Mouse (Mus musculus) intestine, embryonic 14.5 days (tissue): ENCODE results near the gene Prss8. TPM values are rescaled to one million over a fixed set of nuclear protein-coding genes. Genes with fewer than 3 reads are reported as not detected.

ENCODE experiments used
- ATAC-seq: fragments of 200-750 bp; cut with Nextera tagmentation; replicated peaks from 2 replicates; pipeline ENCODE4 v1.8.0; 2017; ENCODE audit warnings: low read depth, moderate number of reproducible peaks, moderate TSS enrichment, moderate library complexity; ENCODE audit not compliant: low FRiP score, low TSS enrichment
- DNase-seq: peaks from one replicate; pipeline ENCODE4 v3.0.0-alpha.2; 2018; ENCODE audit warnings: low spot score
- H3K27ac ChIP-seq: fragments of 300-500 bp; sonication (generic); 2 replicates; pipeline ENCODE4 v1.5.1; 2014; ENCODE audit warnings: low read depth, mild to moderate bottlenecking, control low read depth
- H3K27me3 ChIP-seq: fragments of 300-500 bp; sonication (generic); replicated peaks from 2 replicates; pipeline ENCODE4 v1.6.1; 2014; ENCODE audit warnings: low read length, control low read depth; ENCODE audit not compliant: control insufficient read depth, insufficient read depth
- H3K36me3 ChIP-seq: fragments of 300-500 bp; sonication (generic); 2 replicates; pipeline ENCODE4 v1.6.1; 2014; ENCODE audit warnings: low read length, control low read depth; ENCODE audit not compliant: control insufficient read depth, insufficient read depth
- H3K4me1 ChIP-seq: fragments of 300-500 bp; sonication (generic); replicated peaks from 2 replicates; pipeline ENCODE4 v1.6.1; 2014; ENCODE audit warnings: low read length, control low read depth, mixed read lengths; ENCODE audit not compliant: control insufficient read depth, insufficient read depth
- H3K4me2 ChIP-seq: fragments of 300-500 bp; sonication (generic); 2 replicates; pipeline ENCODE4 v1.6.1; 2014; ENCODE audit warnings: low read length
- H3K4me3 ChIP-seq: fragments of 300-500 bp; sonication (generic); 2 replicates; pipeline ENCODE4 v1.5.1; 2014; ENCODE audit warnings: low read depth, low read length, control low read depth, mixed read lengths
- H3K9ac ChIP-seq: fragments of 300-500 bp; sonication (generic); 2 replicates; pipeline ENCODE4 v1.6.1; 2014; ENCODE audit warnings: mild to moderate bottlenecking, low read length
- H3K9me3 ChIP-seq: fragments of 300-500 bp; sonication (generic); 2 replicates; pipeline ENCODE4 v1.6.1; 2016; ENCODE audit warnings: low read length, control low read depth; ENCODE audit not compliant: control insufficient read depth
- WGBS: fragments of 180-500 bp; shearing (Covaris S2); extraction: QIAGEN DNeasy Blood & Tissue Kit; methylation state at CpG from one replicate; pipeline ENCODE4 v1.1.7; 2014; 5-methylcytosine and 5-hydroxymethylcytosine counted together
- polyA plus RNA-seq: library from polyadenylated mRNA; unstranded; fragments of >200 nt; fragmentation: Nextera tagmentation; extraction: Ambion mirVana; gene quantifications from 2 replicates; pipeline ENCODE4 v1.2.1, GENCODE M21; 2014

Prss8 gene
- polyA plus RNA-seq, 1 experiment from 2014 or later: 41.6 TPM

DNA sequence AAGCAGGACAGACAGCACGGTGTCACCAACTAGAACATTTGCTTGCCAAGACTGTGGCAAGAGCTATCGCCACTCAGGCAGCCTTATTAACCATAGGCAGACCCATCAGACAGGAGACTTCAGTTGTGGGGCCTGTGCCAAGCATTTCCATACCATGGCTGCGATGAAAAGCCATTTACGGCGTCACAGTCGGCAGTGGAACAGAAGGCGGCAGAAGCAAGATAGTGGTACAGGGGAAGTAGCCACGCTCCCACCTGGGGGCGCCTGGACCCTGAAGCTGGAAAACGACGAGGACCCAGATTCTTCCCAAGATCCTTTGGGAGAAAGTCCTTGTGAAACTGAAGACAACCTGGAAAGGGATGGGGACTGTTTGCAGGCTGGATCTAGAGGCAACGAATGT lies 49.5 kb downstream of the Prss8 start:
- ATAC-seq: no peak
- H3K27me3 ChIP-seq: no peaks in the 10 kb centered on the region
- H3K4me2 ChIP-seq: no peak overlapping the region
- peaks cover 78% of the 10 kb centered on the region for H3K36me3 ChIP-seq
- H3K9ac ChIP-seq: no peak overlapping the region
- WGBS: 86% methylated on average over 12 of the region's 12 CpGs
- DNase-seq: no peak
- peaks cover 19% of the 10 kb centered on the region for H3K4me1 ChIP-seq
- H3K4me3 ChIP-seq: no peak overlapping the region
- H3K27ac ChIP-seq: no peak overlapping the region
- no peaks in the 10 kb centered on the region for H3K9me3 ChIP-seq

DNA sequence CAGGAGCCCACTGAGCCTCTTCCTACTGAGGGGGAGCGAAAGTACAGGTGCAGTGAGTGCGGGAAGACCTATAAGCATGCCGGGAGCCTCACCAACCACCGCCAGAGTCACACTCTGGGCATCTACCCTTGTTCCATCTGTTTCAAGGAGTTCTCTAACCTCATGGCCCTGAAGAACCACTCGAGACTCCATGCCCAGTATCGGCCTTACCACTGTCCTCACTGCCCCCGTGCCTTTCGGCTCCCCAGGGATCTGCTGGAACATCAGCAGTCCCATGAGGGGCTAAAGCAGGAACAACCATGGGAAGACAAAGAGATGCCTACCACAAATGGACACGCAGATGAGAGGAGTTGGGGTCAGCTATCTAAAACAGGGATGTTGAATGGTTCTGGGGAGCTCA lies 50.6 kb downstream of the Prss8 start:
- no peak overlapping the region for H3K27ac ChIP-seq
- H3K36me3 ChIP-seq: peaks cover 67% of the 10 kb centered on the region
- H3K4me2 ChIP-seq: no peak overlapping the region

DNA sequence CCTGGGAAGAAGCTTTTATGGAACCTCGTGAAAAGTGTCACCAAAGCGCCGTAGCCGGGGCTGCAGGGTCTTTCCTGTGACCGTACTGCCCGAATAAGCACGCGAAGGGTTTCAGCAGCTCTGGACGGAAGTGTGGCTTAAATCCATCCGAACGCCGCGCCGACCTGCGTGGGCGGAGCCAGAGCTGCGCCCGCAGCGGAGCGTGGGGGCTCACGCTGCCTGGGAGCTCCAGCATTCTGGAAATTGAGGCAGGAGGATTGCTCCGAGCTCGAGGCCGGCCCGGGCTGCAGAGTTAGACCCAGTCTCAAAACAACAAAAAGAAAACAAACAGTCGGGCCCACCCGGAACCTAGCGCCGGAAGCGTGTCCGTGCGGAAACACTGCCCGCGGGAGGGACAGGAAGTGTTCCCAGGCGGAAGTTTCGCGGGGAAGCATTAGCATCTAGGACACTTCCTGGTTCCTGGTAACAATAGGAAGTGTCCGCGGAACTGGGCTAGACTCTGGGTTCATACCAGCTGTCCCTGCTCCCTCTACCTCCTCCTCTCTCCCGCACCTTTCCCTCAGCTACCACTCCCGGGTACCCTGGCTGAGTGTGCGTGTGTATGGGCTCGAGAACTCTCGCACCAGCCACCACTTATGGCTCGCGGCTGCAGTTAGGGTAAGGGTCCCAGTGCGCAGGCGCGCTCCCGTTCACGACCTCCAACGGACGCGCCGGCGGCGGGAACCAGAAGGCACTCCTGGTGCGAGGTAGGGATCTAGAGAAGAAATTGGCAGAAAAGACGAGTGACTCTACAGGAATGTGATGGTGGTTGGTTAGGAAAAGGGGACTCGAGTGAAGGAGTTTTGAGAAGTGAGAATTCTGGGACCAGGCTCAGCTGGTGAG lies 53.2 kb downstream of the Prss8 start, which contains the start of gene Zfp668:
Zfp668 (minus strand) TSS at position 362 of the 882 bp plus-strand sequence.
- Histone ChIP-seq H3K27me3 (no peaks in the 10 kb centered on the region), H3K4me1 (peaks cover 18% of the 10 kb centered on the region), H3K36me3 (peaks cover 46% of the 10 kb centered on the region), H3K27ac (peak within 1 kb of the TSS; percentile 99), H3K9me3 (no peaks in the 10 kb centered on the region), H3K4me3 (peak within 1 kb of the TSS; percentile 96), H3K4me2 (peak within 1 kb of the TSS; percentile 79), H3K9ac (peak within 1 kb of the TSS; percentile 98)
- DNase-seq (peak; percentile 97), ATAC-seq (peak; percentile 73)
- under 1% methylated on average over 60 of the region's 60 CpGs for WGBS

More for the DNA sequence above, 50.6 kb downstream of the Prss8 start:
- H3K4me1 ChIP-seq: peaks cover 22% of the 10 kb centered on the region
- H3K27me3 ChIP-seq: no peaks in the 10 kb centered on the region
- H3K9me3 ChIP-seq: no peaks in the 10 kb centered on the region
- no peak overlapping the region for H3K9ac ChIP-seq
- no peak overlapping the region for H3K4me3 ChIP-seq
- ATAC-seq: no peak
- no peak for DNase-seq
- WGBS: 94% methylated on average over 9 of the region's 9 CpGs

DNA sequence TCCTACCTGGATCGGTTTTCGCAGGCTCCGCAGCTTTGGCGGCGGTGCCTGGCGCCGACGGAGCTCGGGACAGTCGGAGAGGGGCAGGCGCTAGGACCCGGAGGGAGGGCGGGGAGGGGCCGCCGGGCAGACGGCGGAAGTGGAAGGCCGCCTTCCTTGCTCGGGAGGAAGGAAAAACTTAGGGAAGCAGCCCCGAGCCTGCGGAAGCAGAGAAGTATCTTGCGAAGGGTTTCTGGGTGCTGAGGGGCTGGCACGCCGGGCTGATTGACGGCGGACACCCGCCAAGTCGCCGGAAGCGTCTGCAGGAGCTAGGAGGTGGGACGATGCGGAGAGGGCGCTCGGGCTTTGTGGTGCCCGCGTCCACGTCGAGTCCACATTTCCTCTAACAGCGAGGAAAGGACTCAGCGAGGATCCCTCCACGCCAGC lies 53.9 kb downstream of the Prss8 start, which contains the start of gene Zfp646:
Zfp646 (plus strand) TSS at position 181 of the 426 bp plus-strand sequence.
- DNase-seq: peak; percentile 93
- peak within 1 kb of the TSS; percentile 96 for H3K4me3 ChIP-seq
- H3K27me3 ChIP-seq: no peaks in the 10 kb centered on the region
- WGBS: 1% methylated on average over 40 of the region's 41 CpGs
- peak within 1 kb of the TSS; percentile 99 for H3K27ac ChIP-seq
- H3K4me2 ChIP-seq: peak within 1 kb of the TSS; percentile 79
- peak; percentile 89 for ATAC-seq
- H3K36me3 ChIP-seq: peaks cover 43% of the 10 kb centered on the region
- H3K9me3 ChIP-seq: no peaks in the 10 kb centered on the region
- H3K9ac ChIP-seq: peak within 1 kb of the TSS; percentile 98
- peaks cover 18% of the 10 kb centered on the region for H3K4me1 ChIP-seq

Other genes with a start within 250 kb of the Prss8 start
- gene Bcl7c, start 221.2 kb downstream of the Prss8 start, polyA plus RNA-seq: 50.3 and 56.4 TPM in 2 replicates
- gene Ctf1, start 217.4 kb downstream of the Prss8 start, polyA plus RNA-seq: 13.6 and 14.0 TPM in 2 replicates
- gene Ctf2, start 197.9 kb downstream of the Prss8 start, polyA plus RNA-seq: 0.27 and 0.30 TPM in 2 replicates
- 3.3 and 4.2 TPM in 2 replicates for gene Fbxl19, start 185.6 kb downstream of the Prss8 start, polyA plus RNA-seq
- gene Orai3, start 160.3 kb downstream of the Prss8 start, polyA plus RNA-seq: 17.1 and 21.9 TPM in 2 replicates
- 25.0 and 25.6 TPM in 2 replicates for gene Setd1a, start 153.4 kb downstream of the Prss8 start, polyA plus RNA-seq
- gene Gm49388, start 144.5 kb downstream of the Prss8 start, polyA plus RNA-seq: 0.43 TPM in 1 of 2 replicates, not detected in the other
- 21.6 and 22.0 TPM in 2 replicates for gene Hsd3b7, start 129.5 kb downstream of the Prss8 start, polyA plus RNA-seq
- 21.7 and 28.1 TPM in 2 replicates for gene Stx4a, start 105.8 kb downstream of the Prss8 start, polyA plus RNA-seq
- 4.9 and 6.1 TPM in 2 replicates for gene Stx1b, start 105.6 kb downstream of the Prss8 start, polyA plus RNA-seq
- 15.0 and 16.3 TPM in 2 replicates for gene Zfp646, start 53.9 kb downstream of the Prss8 start, polyA plus RNA-seq
- 15.7 and 17.2 TPM in 2 replicates for gene Zfp668, start 53.3 kb downstream of the Prss8 start, polyA plus RNA-seq
- gene Prss53, start 39.1 kb downstream of the Prss8 start, polyA plus RNA-seq: 0.63 and 0.64 TPM in 2 replicates
- not detected in 2 replicates for gene Gm21974, start 34.6 kb downstream of the Prss8 start, polyA plus RNA-seq
- gene Vkorc1, start 34.5 kb downstream of the Prss8 start, polyA plus RNA-seq: 157 and 174 TPM in 2 replicates
- 188 and 189 TPM in 2 replicates for gene Bckdk, start 26.0 kb downstream of the Prss8 start, polyA plus RNA-seq
- 37.9 and 41.9 TPM in 2 replicates for gene Kat8, start 17.6 kb downstream of the Prss8 start, polyA plus RNA-seq
- 8.6 and 11.0 TPM in 2 replicates for gene Prss36, start 16.6 kb upstream of the Prss8 start, polyA plus RNA-seq
- gene Fus, start 37.4 kb upstream of the Prss8 start, polyA plus RNA-seq: 52.5 and 59.5 TPM in 2 replicates
- 208 and 275 TPM in 2 replicates for gene Pycard, start 63.8 kb upstream of the Prss8 start, polyA plus RNA-seq
- 0.16 TPM in 1 of 2 replicates, not detected in the other for gene Trim72, start 73.8 kb upstream of the Prss8 start, polyA plus RNA-seq
- gene Itgam, start 132.5 kb upstream of the Prss8 start, polyA plus RNA-seq: 0.94 and 1.7 TPM in 2 replicates
- 0.04 TPM in 1 of 2 replicates, not detected in the other for gene Gm49368, start 132.6 kb upstream of the Prss8 start, polyA plus RNA-seq
- gene Itgax, start 199.4 kb upstream of the Prss8 start, polyA plus RNA-seq: 0.31 and 0.47 TPM in 2 replicates
- 0.11 TPM in 1 of 2 replicates, not detected in the other for gene Itgad, start 224.3 kb upstream of the Prss8 start, polyA plus RNA-seq